Mouse (Mus musculus) ES-Bruce4 (cell line): ENCODE measurements around the gene Lipc. TPM values are rescaled to one million over a fixed set of nuclear protein-coding genes. Genes with fewer than 3 reads are reported as not detected.

Experiments used
- H3K27ac ChIP-seq: 2 replicates; pipeline ENCODE4 v1.5.1; 2012; ENCODE audit warnings: low read length, inconsistent platforms; ENCODE audit not compliant: insufficient read depth
- H3K27me3 ChIP-seq: 2 replicates; pipeline ENCODE4 v1.6.1; 2012; ENCODE audit warnings: mild to moderate bottlenecking, low read length, inconsistent platforms; ENCODE audit not compliant: control insufficient read depth, poor library complexity, insufficient read depth, severe bottlenecking
- H3K36me3 ChIP-seq: 2 replicates; pipeline ENCODE4 v1.6.1; 2012; ENCODE audit warnings: inconsistent platforms, mild to moderate bottlenecking, low read length, moderate library complexity; ENCODE audit not compliant: control insufficient read depth, poor library complexity, insufficient read depth, severe bottlenecking
- H3K4me1 ChIP-seq: one replicate; pipeline ENCODE4 v1.8.1; 2011; ENCODE audit warnings: low read length; ENCODE audit not compliant: control insufficient read depth, insufficient read depth
- H3K4me3 ChIP-seq: 2 replicates; pipeline ENCODE4 v1.5.1; 2011; ENCODE audit warnings: low read depth, mild to moderate bottlenecking, low read length
- H3K9ac ChIP-seq: 2 replicates; pipeline ENCODE4 v1.6.1; 2012; ENCODE audit warnings: low read depth, mild to moderate bottlenecking, inconsistent platforms; ENCODE audit not compliant: poor library complexity, severe bottlenecking
- H3K9me3 ChIP-seq: replicated peaks from 2 replicates; pipeline ENCODE4 v1.6.1; 2012; ENCODE audit warnings: mild to moderate bottlenecking, low read length, inconsistent platforms; ENCODE audit not compliant: control insufficient read depth, poor library complexity, insufficient read depth, severe bottlenecking
- CTCF ChIP-seq: IDR thresholded peaks from one replicate; pipeline ENCODE4 v1.8.1; 2011; ENCODE audit warnings: low read depth, low read length
- EP300 ChIP-seq: IDR thresholded peaks from 2 replicates; pipeline ENCODE4 v1.6.1; 2011; ENCODE audit warnings: low read depth, low read length; ENCODE audit not compliant: insufficient read depth
- POLR2A ChIP-seq: IDR thresholded peaks from one replicate; pipeline ENCODE4 v1.8.1; 2011; ENCODE audit warnings: low read length; ENCODE audit not compliant: insufficient read depth
- polyA plus RNA-seq: library from polyadenylated mRNA; stranded (reverse); fragments of >200 nt; gene quantifications from 2 replicates; pipeline ENCODE4 v1.2.4, GENCODE M21; 2011; ENCODE audit warnings: low read depth; ENCODE audit not compliant: missing spikeins, insufficient read depth, insufficient read length

The Lipc gene
- polyA plus RNA-seq, 1 experiment = not detected

DNA sequence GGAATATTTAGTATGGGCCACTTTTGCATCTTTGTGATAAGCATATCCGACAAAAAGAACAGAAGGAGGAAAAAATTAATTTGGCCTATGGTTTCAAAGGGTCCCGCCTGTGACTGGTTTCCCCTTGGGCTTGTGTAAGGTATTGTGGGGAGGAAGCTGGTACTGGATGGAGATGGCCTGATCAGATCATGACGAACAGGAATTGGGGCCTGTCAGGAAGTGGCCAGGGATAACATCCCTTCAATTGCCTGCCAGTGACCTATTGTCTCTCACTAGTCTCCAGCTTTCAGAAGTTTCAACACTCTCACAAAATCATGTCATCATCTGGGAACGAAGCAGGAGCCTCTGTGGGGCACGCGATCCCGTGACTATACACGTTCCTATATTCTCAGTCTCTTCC, 2.7 kb downstream of the Lipc start:
- H3K9ac ChIP-seq = no peak overlapping the region
- no peaks in the 10 kb centered on the region for H3K36me3 ChIP-seq
- H3K9me3 ChIP-seq = no peaks in the 10 kb centered on the region
- TF ChIP-seq POLR2A = no peak
- no peak overlapping the region for H3K4me3 ChIP-seq
- no peaks in the 10 kb centered on the region for H3K4me1 ChIP-seq
- no peaks in the 10 kb centered on the region for H3K27me3 ChIP-seq
- H3K27ac ChIP-seq = no peak overlapping the region

DNA sequence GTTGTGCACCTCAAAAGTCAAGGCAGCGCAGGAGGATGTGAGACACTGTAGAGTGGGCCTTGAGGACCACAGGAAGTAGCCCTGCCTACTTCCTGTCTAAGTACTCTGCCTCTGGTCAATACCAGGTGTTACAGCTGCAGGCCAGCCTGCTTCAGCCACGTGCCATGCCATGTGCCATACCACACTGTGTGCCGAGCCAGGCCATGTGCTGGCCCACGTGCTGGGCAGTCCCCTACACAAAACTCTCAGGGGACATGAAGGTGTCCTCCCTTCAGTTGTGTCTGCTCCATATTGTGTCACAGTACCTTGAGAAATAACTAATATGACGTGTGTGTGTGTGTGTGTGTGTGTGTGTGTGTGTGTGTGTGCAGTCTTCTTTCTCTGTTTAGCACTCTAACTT, 4.7 kb downstream of the Lipc start:
- no peak overlapping the region for H3K9ac ChIP-seq
- no peak overlapping the region for H3K4me3 ChIP-seq
- no peaks in the 10 kb centered on the region for H3K4me1 ChIP-seq
- no peaks in the 10 kb centered on the region for H3K36me3 ChIP-seq
- no peak for TF ChIP-seq CTCF
- TF ChIP-seq POLR2A = no peak
- no peak for TF ChIP-seq EP300
- H3K9me3 ChIP-seq = no peaks in the 10 kb centered on the region
- no peak overlapping the region for H3K27ac ChIP-seq
- H3K27me3 ChIP-seq = no peaks in the 10 kb centered on the region

DNA sequence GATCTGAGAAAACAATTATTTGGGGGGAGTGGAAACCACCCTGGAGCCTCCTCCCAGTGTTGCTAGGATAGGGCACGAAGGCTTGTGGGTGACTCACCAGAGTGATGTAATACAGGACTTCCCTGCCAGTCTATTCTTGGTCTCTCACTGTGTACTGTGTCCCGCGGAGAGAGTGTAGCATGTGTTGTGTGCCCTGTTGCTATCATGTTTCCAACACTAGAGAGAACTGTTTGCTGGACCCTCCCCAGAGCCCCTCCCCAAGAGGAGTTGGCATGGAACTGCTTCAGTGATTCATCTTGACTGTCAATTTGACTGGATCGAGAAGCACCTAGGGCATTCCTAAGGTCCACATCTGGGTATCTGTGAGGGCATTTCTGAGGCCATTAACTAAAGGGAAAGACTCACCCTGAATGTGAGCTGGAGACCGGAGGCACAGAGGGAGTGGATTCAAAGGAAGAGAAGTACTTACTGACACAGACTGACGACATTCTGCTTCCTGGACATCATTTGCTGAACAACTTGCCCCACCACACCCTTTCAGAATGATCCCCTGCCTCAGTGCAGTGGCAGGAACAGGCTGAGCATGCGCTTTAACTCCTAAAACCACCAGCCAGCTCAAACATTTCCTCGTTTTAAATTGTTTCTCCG, 9.2 kb downstream of the Lipc start:
- Histone ChIP-seq H3K4me1 (no peaks in the 10 kb centered on the region), H3K9me3 (no peaks in the 10 kb centered on the region), H3K27ac (no peak overlapping the region), H3K27me3 (no peaks in the 10 kb centered on the region), H3K4me3 (no peak overlapping the region), H3K9ac (no peak overlapping the region), H3K36me3 (no peaks in the 10 kb centered on the region)
- TF ChIP-seq POLR2A (no peak), EP300 (no peak), CTCF (no peak)

DNA sequence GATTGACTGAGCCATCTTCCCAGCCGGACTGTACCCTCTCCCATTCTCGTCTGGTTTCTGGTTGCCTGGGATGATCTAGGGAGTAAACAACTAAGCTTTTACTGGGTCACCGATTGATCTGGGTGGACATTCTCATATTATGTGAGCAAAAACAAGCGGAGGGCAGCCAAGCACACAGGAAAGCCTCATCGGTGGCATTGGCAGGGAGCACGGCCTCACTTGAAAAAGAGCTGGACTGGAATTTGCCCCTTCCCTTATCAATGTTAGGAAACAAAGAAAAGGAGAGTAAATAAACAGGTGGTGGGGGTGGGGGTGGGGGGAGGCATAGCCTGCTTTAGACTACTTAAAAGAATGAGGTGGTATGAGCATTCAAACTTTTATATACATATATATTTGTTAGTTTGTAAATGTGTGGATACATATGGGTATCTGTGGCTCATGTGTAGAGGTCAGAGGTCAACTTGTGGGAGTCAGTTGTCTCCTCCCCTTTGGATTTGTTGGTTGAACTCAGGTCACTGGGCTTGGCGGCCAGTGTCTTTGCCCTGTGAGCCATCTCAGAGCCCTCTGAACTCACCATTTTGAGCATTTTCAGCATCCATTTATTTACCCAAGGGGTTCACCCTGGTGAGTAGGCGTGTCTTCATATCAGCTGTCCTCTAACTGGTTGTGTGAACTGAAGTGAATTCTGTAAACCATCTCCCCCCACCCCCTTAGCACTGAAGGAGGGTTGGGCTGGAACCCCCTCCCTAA, 12.1 kb downstream of the Lipc start:
- no peaks in the 10 kb centered on the region for H3K27me3 ChIP-seq
- no peak overlapping the region for H3K9ac ChIP-seq
- H3K9me3 ChIP-seq = no peaks in the 10 kb centered on the region
- no peaks in the 10 kb centered on the region for H3K4me1 ChIP-seq
- H3K27ac ChIP-seq = no peak overlapping the region
- TF ChIP-seq EP300 (no peak), CTCF (no peak), POLR2A (no peak)
- no peaks in the 10 kb centered on the region for H3K36me3 ChIP-seq
- no peak overlapping the region for H3K4me3 ChIP-seq

GRCm38 (mm10) chr9:70938850-70939249, 13.2 kb downstream of the Lipc start:
- Histone ChIP-seq H3K9ac (no peak overlapping the region), H3K36me3 (no peaks in the 10 kb centered on the region), H3K9me3 (no peaks in the 10 kb centered on the region), H3K27me3 (no peaks in the 10 kb centered on the region), H3K27ac (no peak overlapping the region), H3K4me1 (no peaks in the 10 kb centered on the region), H3K4me3 (no peak overlapping the region)
- TF ChIP-seq CTCF (no peak), POLR2A (no peak)

GRCm38 (mm10) chr9:70938134-70938533, 13.9 kb downstream of the Lipc start:
- Histone ChIP-seq H3K27ac (no peak overlapping the region), H3K4me3 (no peak overlapping the region), H3K4me1 (no peaks in the 10 kb centered on the region), H3K27me3 (no peaks in the 10 kb centered on the region), H3K9me3 (no peaks in the 10 kb centered on the region), H3K36me3 (no peaks in the 10 kb centered on the region), H3K9ac (no peak overlapping the region)
- TF ChIP-seq CTCF = no peak
- no peak for TF ChIP-seq POLR2A
- no peak for TF ChIP-seq EP300
